Mouse (Mus musculus) liver, embryonic 13.5 days (tissue): Measurements from ENCODE around the gene Actr8. TPM values are rescaled to one million over a fixed set of nuclear protein-coding genes. Genes with fewer than 3 reads are reported as not detected.

Experiments used
- ATAC-seq: fragments of 200-750 bp; cut with Nextera tagmentation; 2 replicates; pipeline ENCODE4 v1.8.0; 2017; ENCODE audit warnings: low read depth, mild to moderate bottlenecking, moderate number of reproducible peaks, moderate library complexity
- DNase-seq: peaks from one replicate; pipeline ENCODE4 v3.0.0; 2022
- H3K27ac ChIP-seq: fragments of 300-500 bp; sonication (generic); 2 replicates; pipeline ENCODE4 v1.5.1; 2015; ENCODE audit warnings: moderate library complexity, mild to moderate bottlenecking, inconsistent platforms
- H3K27me3 ChIP-seq: fragments of 300-500 bp; sonication (generic); 2 replicates; pipeline ENCODE4 v1.6.1; 2015; ENCODE audit warnings: mild to moderate bottlenecking, inconsistent platforms
- H3K36me3 ChIP-seq: fragments of 300-500 bp; sonication (generic); 2 replicates; pipeline ENCODE4 v1.6.1; 2015; ENCODE audit warnings: mild to moderate bottlenecking, inconsistent platforms
- H3K4me1 ChIP-seq: fragments of 300-500 bp; sonication (generic); replicated peaks from 2 replicates; pipeline ENCODE4 v1.6.1; 2015; ENCODE audit warnings: inconsistent platforms
- H3K4me2 ChIP-seq: fragments of 300-500 bp; sonication (generic); 2 replicates; pipeline ENCODE4 v1.6.1; 2015; ENCODE audit warnings: inconsistent platforms, mild to moderate bottlenecking, moderate library complexity
- H3K4me3 ChIP-seq: fragments of 300-500 bp; sonication (generic); replicated peaks from 2 replicates; pipeline ENCODE4 v1.5.1; 2015; ENCODE audit warnings: mild to moderate bottlenecking, inconsistent platforms
- H3K9ac ChIP-seq: fragments of 300-500 bp; sonication (generic); 2 replicates; pipeline ENCODE4 v1.6.1; 2015; ENCODE audit warnings: mild to moderate bottlenecking, inconsistent platforms
- H3K9me3 ChIP-seq: fragments of 300-500 bp; sonication (generic); replicated peaks from 2 replicates; pipeline ENCODE4 v1.6.1; 2016; ENCODE audit warnings: inconsistent platforms
- WGBS: fragments of 180-500 bp; shearing (Covaris S2); methylation state at CpG from one replicate; pipeline ENCODE4 v1.1.7; 2015; ENCODE audit not compliant: insufficient replicate concordance; 5-methylcytosine and 5-hydroxymethylcytosine counted together
- polyA plus RNA-seq: library from polyadenylated mRNA; unstranded; fragments of >200 nt; fragmentation: Nextera tagmentation; extraction: Ambion mirVana; gene quantifications from 2 replicates; pipeline ENCODE4 v1.2.1, GENCODE M21; 2015

The Actr8 gene
- polyA plus RNA-seq, 1 experiment from 2014 or later = 27.5 TPM

GRCm38 (mm10) chr14:29968075-29968821 lies 9.9 kb upstream of the Actr8 start, which contains the start of gene Selenok:
Selenok (plus strand) TSS chr14:29968308.
- peaks cover 31% of the 10 kb centered on the region for H3K36me3 ChIP-seq
- peak; percentile 95 for DNase-seq
- peaks cover 40% of the 10 kb centered on the region for H3K4me1 ChIP-seq
- peak within 1 kb of the TSS; percentile 94 for H3K9ac ChIP-seq
- H3K9me3 ChIP-seq = no peaks in the 10 kb centered on the region
- under 1% methylated on average over 49 of the region's 49 CpGs for WGBS
- ATAC-seq = peak; percentile 100
- no peaks in the 10 kb centered on the region for H3K27me3 ChIP-seq
- peak within 1 kb of the TSS; percentile 90 for H3K4me3 ChIP-seq
- H3K4me2 ChIP-seq = peak within 1 kb of the TSS; percentile 85
- peak within 1 kb of the TSS; percentile 88 for H3K27ac ChIP-seq

- 90% methylated on average over 7 of the region's 7 CpGs for WGBS
- no peak overlapping the region for H3K27ac ChIP-seq
- ATAC-seq (no peak), DNase-seq (no peak)
- H3K36me3 ChIP-seq = peaks cover 49% of the 10 kb centered on the region
- H3K4me1 ChIP-seq = peaks cover 40% of the 10 kb centered on the region
- H3K4me3 ChIP-seq = no peak overlapping the region
- no peaks in the 10 kb centered on the region for H3K9me3 ChIP-seq
- H3K9ac ChIP-seq = no peak overlapping the region
- H3K27me3 ChIP-seq = no peaks in the 10 kb centered on the region
- no peak overlapping the region for H3K4me2 ChIP-seq
These were observed 6.7 kb upstream of the Actr8 start for GRCm38 (mm10) chr14:29971446-29971845.

GRCm38 (mm10) chr14:29971993-29972392 lies 6.1 kb upstream of the Actr8 start:
- H3K36me3 ChIP-seq = peaks cover 52% of the 10 kb centered on the region
- no peak for ATAC-seq
- no peak overlapping the region for H3K27ac ChIP-seq
- no peaks in the 10 kb centered on the region for H3K27me3 ChIP-seq
- H3K4me1 ChIP-seq = peaks cover 38% of the 10 kb centered on the region
- H3K9ac ChIP-seq = no peak overlapping the region
- no peak overlapping the region for H3K4me2 ChIP-seq
- H3K9me3 ChIP-seq = no peaks in the 10 kb centered on the region
- DNase-seq = no peak
- 79% methylated on average over 5 of the region's 5 CpGs for WGBS
- H3K4me3 ChIP-seq = no peak overlapping the region

DNA sequence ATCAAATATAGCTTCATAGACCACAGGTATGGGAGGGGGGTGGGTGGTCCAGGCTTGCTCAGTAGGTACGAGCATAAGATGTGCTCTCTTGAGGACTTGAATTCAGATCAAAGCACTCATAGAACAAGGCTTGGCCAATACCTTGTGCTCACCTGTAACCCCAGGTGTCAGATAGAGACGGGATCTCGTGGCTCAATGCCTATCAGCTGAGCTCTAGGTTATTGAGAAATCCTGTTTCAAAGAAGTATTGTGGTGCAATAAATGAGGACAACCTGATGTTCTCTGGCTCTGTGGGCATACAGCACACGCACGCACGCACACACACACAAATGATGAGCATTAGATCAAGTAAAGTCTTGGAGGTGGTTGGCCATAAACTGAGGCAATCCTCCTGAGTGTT lies 1.2 kb upstream of the Actr8 start:
- WGBS = 87% methylated on average over 6 of the region's 6 CpGs
- H3K9me3 ChIP-seq = no peaks in the 10 kb centered on the region
- H3K4me2 ChIP-seq = no peak overlapping the region
- H3K4me1 ChIP-seq = peaks cover 21% of the 10 kb centered on the region
- no peak overlapping the region for H3K9ac ChIP-seq
- no peaks in the 10 kb centered on the region for H3K27me3 ChIP-seq
- H3K4me3 ChIP-seq = no peak overlapping the region
- H3K36me3 ChIP-seq = peaks cover 54% of the 10 kb centered on the region
- DNase-seq (no peak), ATAC-seq (no peak)
- H3K27ac ChIP-seq = no peak overlapping the region

- ATAC-seq (no peak), DNase-seq (no peak)
- Histone ChIP-seq H3K27me3 (no peaks in the 10 kb centered on the region), H3K27ac (no peak overlapping the region), H3K36me3 (peaks cover 59% of the 10 kb centered on the region), H3K4me2 (no peak overlapping the region), H3K9me3 (no peaks in the 10 kb centered on the region), H3K9ac (no peak overlapping the region), H3K4me1 (peaks cover 13% of the 10 kb centered on the region), H3K4me3 (no peak overlapping the region)
- 85% methylated on average over 10 of the region's 10 CpGs for WGBS
These were observed 2.5 kb downstream of the Actr8 start for GRCm38 (mm10) chr14:29980447-29981205.

- Histone ChIP-seq H3K9me3 (no peaks in the 10 kb centered on the region), H3K27me3 (no peaks in the 10 kb centered on the region), H3K4me2 (no peak overlapping the region), H3K4me3 (no peak overlapping the region), H3K27ac (no peak overlapping the region), H3K36me3 (peaks cover 100% of the 10 kb centered on the region), H3K4me1 (no peaks in the 10 kb centered on the region), H3K9ac (no peak overlapping the region)
- WGBS = 85% methylated on average over 4 of the region's 4 CpGs
- DNase-seq (no peak), ATAC-seq (no peak)
These were observed 8.0 kb downstream of the Actr8 start for GRCm38 (mm10) chr14:29986096-29986495.

DNA sequence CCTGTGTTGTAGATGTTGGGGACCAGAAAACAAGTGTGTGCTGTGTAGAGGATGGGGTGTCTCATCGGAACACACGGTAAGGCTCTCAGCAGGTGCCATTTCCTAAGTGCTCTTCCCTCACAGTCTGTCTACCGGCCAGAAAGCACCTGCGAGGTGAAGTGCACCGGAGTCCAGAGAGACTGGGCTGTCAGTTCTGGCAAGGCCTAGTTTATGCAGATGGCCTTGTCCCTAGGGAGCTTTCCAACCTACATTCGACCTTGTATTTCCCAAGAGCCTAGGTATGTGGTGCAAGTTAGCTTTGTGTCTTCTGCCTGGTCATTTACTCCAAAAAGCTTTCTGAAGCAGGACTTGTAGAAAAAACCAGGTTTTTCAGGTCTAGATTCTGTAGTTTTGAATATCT lies 9.1 kb downstream of the Actr8 start:
- DNase-seq = no peak
- H3K27ac ChIP-seq = no peak overlapping the region
- H3K27me3 ChIP-seq = no peaks in the 10 kb centered on the region
- no peaks in the 10 kb centered on the region for H3K4me1 ChIP-seq
- H3K4me2 ChIP-seq = no peak overlapping the region
- H3K9ac ChIP-seq = no peak overlapping the region
- WGBS = 88% methylated on average over 6 of the region's 6 CpGs
- no peaks in the 10 kb centered on the region for H3K9me3 ChIP-seq
- ATAC-seq = no peak
- H3K36me3 ChIP-seq = peaks cover 99% of the 10 kb centered on the region
- H3K4me3 ChIP-seq = no peak overlapping the region

GRCm38 (mm10) chr14:29987739-29988138 lies 9.6 kb downstream of the Actr8 start:
- Histone ChIP-seq H3K27ac (no peak overlapping the region), H3K4me1 (no peaks in the 10 kb centered on the region), H3K27me3 (no peaks in the 10 kb centered on the region), H3K9ac (no peak overlapping the region), H3K4me2 (no peak overlapping the region), H3K4me3 (no peak overlapping the region), H3K9me3 (no peaks in the 10 kb centered on the region), H3K36me3 (peaks cover 98% of the 10 kb centered on the region)
- 88% methylated on average over 9 of the region's 9 CpGs for WGBS
- ATAC-seq (no peak), DNase-seq (no peak)

- H3K27me3 ChIP-seq = no peaks in the 10 kb centered on the region
- DNase-seq (no peak), ATAC-seq (no peak)
- H3K4me2 ChIP-seq = no peak overlapping the region
- H3K9ac ChIP-seq = no peak overlapping the region
- 86% methylated on average over 4 of the region's 4 CpGs for WGBS
- no peak overlapping the region for H3K27ac ChIP-seq
- no peaks in the 10 kb centered on the region for H3K4me1 ChIP-seq
- no peaks in the 10 kb centered on the region for H3K9me3 ChIP-seq
- no peak overlapping the region for H3K4me3 ChIP-seq
- H3K36me3 ChIP-seq = peaks cover 98% of the 10 kb centered on the region
These were observed 10.2 kb downstream of the Actr8 start for GRCm38 (mm10) chr14:29988337-29988736.

GRCm38 (mm10) chr14:29994976-29995375 lies 16.8 kb downstream of the Actr8 start:
- Histone ChIP-seq H3K9me3 (no peaks in the 10 kb centered on the region), H3K27me3 (no peaks in the 10 kb centered on the region), H3K36me3 (peaks cover 66% of the 10 kb centered on the region), H3K4me2 (no peak overlapping the region), H3K4me3 (no peak overlapping the region), H3K9ac (no peak overlapping the region), H3K4me1 (peaks cover 29% of the 10 kb centered on the region), H3K27ac (peak overlapping the region; percentile 58; the same call in 1 of the 2 replicates)
- no peak for ATAC-seq
- 85% methylated on average over 4 of the region's 4 CpGs for WGBS
- DNase-seq = no peak

GRCm38 (mm10) chr14:29996000-29996751 lies 18.0 kb downstream of the Actr8 start:
- H3K27me3 ChIP-seq = no peaks in the 10 kb centered on the region
- H3K9ac ChIP-seq = no peak overlapping the region
- DNase-seq = no peak
- peak; percentile 82 for ATAC-seq
- no peak overlapping the region for H3K4me3 ChIP-seq
- H3K4me1 ChIP-seq = peaks cover 36% of the 10 kb centered on the region
- no peaks in the 10 kb centered on the region for H3K9me3 ChIP-seq
- H3K27ac ChIP-seq = peak overlapping the region; percentile 68
- no peak overlapping the region for H3K4me2 ChIP-seq
- peaks cover 54% of the 10 kb centered on the region for H3K36me3 ChIP-seq
- WGBS = 75% methylated on average over 11 of the region's 11 CpGs
